Mouse (Mus musculus) intestine, embryonic 15.5 days (tissue): ENCODE data around the gene Iqcd. TPM values are rescaled to one million over a fixed set of nuclear protein-coding genes. Genes with fewer than 3 reads are reported as not detected.

Experiments
- ATAC-seq: fragments of 200-750 bp; cut with Nextera tagmentation; 2 replicates; pipeline ENCODE4 v1.8.0; 2017; ENCODE audit warnings: moderate TSS enrichment, moderate library complexity
- H3K27ac ChIP-seq: fragments of 300-500 bp; sonication (generic); 2 replicates; pipeline ENCODE4 v1.5.1; 2015; ENCODE audit warnings: mild to moderate bottlenecking, inconsistent platforms
- H3K27me3 ChIP-seq: fragments of 300-500 bp; sonication (generic); replicated peaks from 2 replicates; pipeline ENCODE4 v1.6.1; 2015; ENCODE audit warnings: inconsistent platforms
- H3K36me3 ChIP-seq: fragments of 300-500 bp; sonication (generic); 2 replicates; pipeline ENCODE4 v1.6.1; 2015; ENCODE audit warnings: inconsistent platforms
- H3K4me1 ChIP-seq: fragments of 300-500 bp; sonication (generic); replicated peaks from 2 replicates; pipeline ENCODE4 v1.6.1; 2015; ENCODE audit warnings: inconsistent platforms
- H3K4me2 ChIP-seq: fragments of 300-500 bp; sonication (generic); replicated peaks from 2 replicates; pipeline ENCODE4 v1.6.1; 2015; ENCODE audit warnings: mild to moderate bottlenecking, inconsistent platforms
- H3K4me3 ChIP-seq: fragments of 300-500 bp; sonication (generic); replicated peaks from 2 replicates; pipeline ENCODE4 v1.5.1; 2015; ENCODE audit warnings: inconsistent platforms
- H3K9ac ChIP-seq: fragments of 300-500 bp; sonication (generic); 2 replicates; pipeline ENCODE4 v1.6.1; 2015; ENCODE audit warnings: inconsistent platforms
- H3K9me3 ChIP-seq: fragments of 300-500 bp; sonication (generic); 2 replicates; pipeline ENCODE4 v1.6.1; 2016; ENCODE audit warnings: inconsistent platforms
- WGBS: fragments of 180-500 bp; shearing (Covaris S2); methylation state at CpG from one replicate; pipeline ENCODE4 v1.1.7; 2015; 5-methylcytosine and 5-hydroxymethylcytosine counted together
- polyA plus RNA-seq: library from polyadenylated mRNA; unstranded; fragments of >200 nt; fragmentation: Nextera tagmentation; extraction: Ambion mirVana; gene quantifications from 2 replicates; pipeline ENCODE4 v1.2.1, GENCODE M21; 2015

Iqcd gene
- polyA plus RNA-seq, 1 experiment from 2014 or later, result 0.40 TPM

- no peak for ATAC-seq
- Histone ChIP-seq H3K9me3 (no peaks in the 10 kb centered on the region), H3K4me3 (no peak overlapping the region), H3K4me1 (peaks cover under 1% of the 10 kb centered on the region; the same call in 1 of the 2 replicates), H3K4me2 (no peak overlapping the region), H3K36me3 (no peaks in the 10 kb centered on the region), H3K27me3 (peaks cover 14% of the 10 kb centered on the region), H3K27ac (no peak overlapping the region), H3K9ac (no peak overlapping the region)
- 74% methylated on average over 14 of the region's 14 CpGs for WGBS
These were observed 54.7 kb downstream of the Iqcd start for GRCm38 (mm10) chr5:120643365-120644085.

- H3K9me3 ChIP-seq, result no peaks in the 10 kb centered on the region
- 56% methylated on average over 3 of the region's 3 CpGs for WGBS
- ATAC-seq, result no peak
- H3K27me3 ChIP-seq, result peaks cover 21% of the 10 kb centered on the region
- peaks cover 8% of the 10 kb centered on the region for H3K4me1 ChIP-seq
- no peak overlapping the region for H3K27ac ChIP-seq
- H3K4me3 ChIP-seq, result no peak overlapping the region
- H3K9ac ChIP-seq, result no peak overlapping the region
- no peaks in the 10 kb centered on the region for H3K36me3 ChIP-seq
- no peak overlapping the region for H3K4me2 ChIP-seq
These were observed 55.4 kb downstream of the Iqcd start for GRCm38 (mm10) chr5:120644227-120644626.

DNA sequence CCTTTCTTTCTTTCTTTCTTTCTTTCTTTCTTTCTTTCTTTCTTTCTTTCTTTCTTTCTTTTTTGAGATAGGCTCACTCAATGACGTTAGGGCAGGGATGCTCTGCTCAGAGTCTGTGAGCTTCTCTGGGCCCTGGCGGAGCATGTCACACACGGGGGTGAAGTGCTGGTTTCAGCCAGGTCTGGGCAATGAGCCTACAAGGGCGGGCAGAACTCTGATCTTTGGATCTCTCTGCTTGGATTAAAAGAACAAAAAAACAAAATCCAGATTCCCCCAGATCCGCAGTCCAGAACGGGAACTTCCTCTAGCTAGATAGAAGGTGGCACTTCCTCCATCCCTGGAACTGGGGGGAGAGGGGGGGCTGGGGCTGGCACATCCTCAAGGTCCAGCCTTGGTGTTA is 57.0 kb downstream of the Iqcd start:
- no peaks in the 10 kb centered on the region for H3K9me3 ChIP-seq
- ATAC-seq, result no peak

DNA sequence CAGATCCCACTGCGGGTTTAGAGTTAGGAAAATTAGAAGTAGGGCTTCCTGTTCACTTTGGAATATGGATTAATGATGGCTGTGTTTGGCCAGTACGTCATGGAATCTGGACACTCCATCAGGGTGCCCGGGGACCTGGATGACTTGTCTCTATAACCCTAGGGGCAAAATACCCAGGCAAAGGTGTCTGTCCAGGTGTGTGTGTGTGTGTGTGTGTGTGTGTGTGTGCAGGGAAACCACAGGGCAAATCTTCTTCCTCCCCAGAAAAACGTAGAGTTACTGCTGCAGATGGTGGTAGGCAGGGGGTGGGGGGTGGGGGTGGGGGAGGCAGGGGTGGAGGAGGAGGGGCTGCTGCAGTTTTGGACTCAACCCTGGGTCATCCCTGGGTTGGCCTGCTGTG is 58.5 kb downstream of the Iqcd start:
- no peak overlapping the region for H3K4me3 ChIP-seq
- ATAC-seq, result no peak
- H3K4me2 ChIP-seq, result no peak overlapping the region
- no peaks in the 10 kb centered on the region for H3K9me3 ChIP-seq
- no peak overlapping the region for H3K27ac ChIP-seq
- H3K9ac ChIP-seq, result no peak overlapping the region
- 72% methylated on average over 4 of the region's 4 CpGs for WGBS
- H3K36me3 ChIP-seq, result no peaks in the 10 kb centered on the region
- H3K27me3 ChIP-seq, result peaks cover 39% of the 10 kb centered on the region
- H3K4me1 ChIP-seq, result peaks cover 10% of the 10 kb centered on the region

More for the DNA sequence above, 57.0 kb downstream of the Iqcd start:
- peaks cover 10% of the 10 kb centered on the region for H3K4me1 ChIP-seq
- no peak overlapping the region for H3K4me3 ChIP-seq
- H3K36me3 ChIP-seq, result no peaks in the 10 kb centered on the region
- no peak overlapping the region for H3K4me2 ChIP-seq
- peaks cover 32% of the 10 kb centered on the region for H3K27me3 ChIP-seq
- 52% methylated on average over 6 of the region's 6 CpGs for WGBS
- no peak overlapping the region for H3K27ac ChIP-seq
- H3K9ac ChIP-seq, result no peak overlapping the region

- ATAC-seq, result no peak
- Histone ChIP-seq H3K4me1 (peaks cover 10% of the 10 kb centered on the region), H3K4me3 (no peak overlapping the region), H3K36me3 (no peaks in the 10 kb centered on the region), H3K27ac (no peak overlapping the region), H3K9ac (no peak overlapping the region), H3K27me3 (peaks cover 39% of the 10 kb centered on the region), H3K4me2 (peak overlapping the region; percentile 71), H3K9me3 (no peaks in the 10 kb centered on the region)
- 35% methylated on average over 12 of the region's 12 CpGs for WGBS
These were observed 59.1 kb downstream of the Iqcd start for GRCm38 (mm10) chr5:120647814-120648491.

- under 1% methylated on average over 52 of the region's 53 CpGs for WGBS
- H3K4me3 ChIP-seq, result peak within 1 kb of the TSS; percentile 30
- H3K4me1 ChIP-seq, result peaks cover 10% of the 10 kb centered on the region
- ATAC-seq, result peak; percentile 73
- H3K4me2 ChIP-seq, result peak within 1 kb of the TSS; percentile 71
- H3K36me3 ChIP-seq, result no peaks in the 10 kb centered on the region
- peaks cover 39% of the 10 kb centered on the region for H3K27me3 ChIP-seq
- 0 out of 2 replicates have a peak within 1 kb of the TSS, but pooled peaks have one; percentile 8 for H3K9ac ChIP-seq
- H3K9me3 ChIP-seq, result no peaks in the 10 kb centered on the region
- no peak within 1 kb of the TSS for H3K27ac ChIP-seq
These were observed 60.0 kb downstream of the Iqcd start, which contains the start of gene Rasal1 for GRCm38 (mm10) chr5:120648569-120649373. Rasal1 (plus strand) TSS chr5:120648812.

DNA sequence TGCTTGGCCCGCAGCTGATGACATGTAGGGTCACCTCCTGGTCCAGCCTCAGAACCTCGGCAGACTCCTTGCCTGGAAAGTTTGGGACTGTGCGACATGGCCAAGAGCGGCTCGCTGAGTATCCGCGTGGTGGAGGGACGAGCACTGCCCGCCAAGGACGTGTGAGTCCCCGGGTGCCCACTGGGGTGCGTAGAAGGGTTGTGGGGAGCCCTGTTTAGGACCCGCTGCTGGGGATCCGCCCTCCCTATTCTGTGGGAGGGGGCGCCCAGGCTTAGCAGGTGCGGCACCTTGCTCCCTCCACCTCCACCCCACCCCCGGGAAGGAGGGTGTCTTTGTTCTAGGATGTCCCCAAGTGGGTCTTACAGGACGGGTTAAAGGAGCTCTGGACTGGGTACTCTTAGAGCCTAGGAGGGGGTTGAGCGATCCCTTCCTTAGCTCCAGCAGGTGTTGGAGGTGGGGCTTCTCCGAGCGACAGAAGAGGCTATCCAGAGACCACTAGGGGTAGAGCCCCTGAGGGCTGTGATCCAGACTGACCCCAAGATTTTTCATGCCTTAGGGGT is 60.6 kb downstream of the Iqcd start:
- Histone ChIP-seq H3K36me3 (no peaks in the 10 kb centered on the region), H3K27me3 (peaks cover 39% of the 10 kb centered on the region), H3K9ac (0 out of 2 replicates have a peak overlapping the region, but pooled peaks have one; percentile 8), H3K9me3 (no peaks in the 10 kb centered on the region), H3K4me1 (peaks cover 10% of the 10 kb centered on the region), H3K4me3 (peak overlapping the region; percentile 30), H3K27ac (no peak overlapping the region), H3K4me2 (peak overlapping the region; percentile 71)
- 4% methylated on average over 21 of the region's 21 CpGs for WGBS
- ATAC-seq, result peak; percentile 63

- H3K4me2 ChIP-seq, result no peak overlapping the region
- H3K9me3 ChIP-seq, result no peaks in the 10 kb centered on the region
- ATAC-seq, result no peak
- H3K4me3 ChIP-seq, result no peak overlapping the region
- peaks cover 10% of the 10 kb centered on the region for H3K4me1 ChIP-seq
- H3K36me3 ChIP-seq, result no peaks in the 10 kb centered on the region
- H3K9ac ChIP-seq, result no peak overlapping the region
- no peak overlapping the region for H3K27ac ChIP-seq
- H3K27me3 ChIP-seq, result peaks cover 39% of the 10 kb centered on the region
- WGBS, result 23% methylated on average over 13 of the region's 13 CpGs
These were observed 61.1 kb downstream of the Iqcd start for GRCm38 (mm10) chr5:120649938-120650337.

- no peaks in the 10 kb centered on the region for H3K9me3 ChIP-seq
- H3K36me3 ChIP-seq, result no peaks in the 10 kb centered on the region
- H3K27ac ChIP-seq, result no peak overlapping the region
- H3K4me3 ChIP-seq, result no peak overlapping the region
- H3K4me2 ChIP-seq, result no peak overlapping the region
- WGBS, result 42% methylated on average over 5 of the region's 5 CpGs
- H3K9ac ChIP-seq, result no peak overlapping the region
- H3K27me3 ChIP-seq, result peaks cover 39% of the 10 kb centered on the region
- peak; percentile 42; the same call in 1 of the 2 replicates for ATAC-seq
- peaks cover 10% of the 10 kb centered on the region for H3K4me1 ChIP-seq
These were observed 62.4 kb downstream of the Iqcd start for GRCm38 (mm10) chr5:120651230-120651629.

DNA sequence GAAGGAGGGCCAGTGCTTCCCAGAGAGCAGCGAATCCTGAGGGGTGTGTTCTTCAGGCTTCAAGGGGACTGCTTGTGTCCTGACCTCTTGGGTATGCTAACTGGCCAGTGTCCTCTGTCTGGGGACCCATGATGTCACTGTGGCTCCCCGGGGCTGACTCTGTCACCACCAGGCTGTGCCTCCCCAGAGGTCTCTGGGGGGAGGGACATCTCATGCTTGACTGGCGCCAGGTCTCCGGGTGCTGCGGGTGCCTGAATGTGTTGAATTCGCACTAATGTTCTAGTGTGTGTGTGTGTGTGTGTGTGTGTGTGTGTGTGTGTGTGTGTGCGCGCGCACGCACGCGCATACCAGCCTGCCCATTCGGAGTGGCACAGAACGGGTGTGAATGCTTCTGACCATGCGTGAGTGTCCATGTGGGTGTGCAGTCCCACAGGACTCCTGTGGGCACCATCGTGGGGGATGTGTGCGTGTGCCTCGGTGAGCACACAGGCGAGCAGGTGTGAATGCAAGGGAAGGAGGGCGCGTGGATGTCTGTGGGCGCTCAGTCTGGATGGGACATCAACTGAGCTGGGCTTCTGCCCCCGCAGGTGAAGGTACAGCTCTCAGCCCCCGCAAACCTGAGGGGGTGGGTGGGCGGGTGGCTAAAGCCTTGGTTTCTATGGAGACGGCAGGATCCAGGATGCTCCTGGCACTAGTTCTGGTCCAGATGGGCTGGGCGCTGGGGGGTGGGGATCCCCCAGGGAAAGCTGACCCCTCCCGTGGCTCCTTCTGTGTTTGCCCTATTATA is 64.3 kb downstream of the Iqcd start:
- Histone ChIP-seq H3K4me1 (peaks cover 10% of the 10 kb centered on the region), H3K27ac (no peak overlapping the region), H3K4me2 (no peak overlapping the region), H3K9ac (no peak overlapping the region), H3K9me3 (no peaks in the 10 kb centered on the region), H3K27me3 (peaks cover 29% of the 10 kb centered on the region), H3K4me3 (no peak overlapping the region), H3K36me3 (no peaks in the 10 kb centered on the region)
- no peak for ATAC-seq
- WGBS, result 83% methylated on average over 28 of the region's 28 CpGs

DNA sequence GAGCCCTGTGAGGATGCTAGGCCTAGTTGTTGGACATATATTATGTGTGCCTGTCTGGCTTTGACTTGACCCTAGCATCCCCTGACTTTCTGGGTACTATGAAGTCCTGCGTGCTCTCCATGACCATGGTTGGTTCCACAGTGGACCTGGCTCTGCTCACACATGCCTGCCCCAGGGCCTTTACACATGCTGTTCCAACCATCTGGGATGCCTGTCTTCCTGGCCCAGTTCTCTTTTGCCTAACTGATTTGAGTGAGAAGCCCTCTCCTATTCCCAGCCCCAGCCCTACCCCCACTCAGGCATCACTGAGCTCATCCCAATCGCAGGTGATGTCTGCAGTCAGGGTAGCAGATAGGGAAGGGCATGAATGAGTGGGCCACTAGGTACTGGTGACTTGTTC is 65.1 kb downstream of the Iqcd start:
- Histone ChIP-seq H3K27me3 (peaks cover 22% of the 10 kb centered on the region), H3K4me3 (no peak overlapping the region), H3K4me1 (peaks cover 6% of the 10 kb centered on the region), H3K36me3 (no peaks in the 10 kb centered on the region), H3K9me3 (no peaks in the 10 kb centered on the region), H3K27ac (no peak overlapping the region), H3K4me2 (no peak overlapping the region), H3K9ac (no peak overlapping the region)
- no peak for ATAC-seq
- 90% methylated on average over 2 of the region's 2 CpGs for WGBS
